Mouse (Mus musculus): ENCODE data around the gene Prkab2.

GRCm38 (mm10) chr3:97681321-97682158 lies 23.5 kb downstream of the Prkab2 start:
- peak; percentile 51 for TF ChIP-seq CTCF (IDR thresholded peaks at IDR 0.05; ENCODE audit: low read depth, low read length)
- TF ChIP-seq POLR2A (IDR thresholded peaks at IDR 0.05; ENCODE audit: insufficient read depth, low read length) = no peak
- TF ChIP-seq EP300 (IDR thresholded peaks at IDR 0.05; ENCODE audit: insufficient read depth, low read depth, low read length) = no peak

Data from ES-Bruce4 (cell line).